Mouse (Mus musculus) megakaryocyte progenitor cell, adult 5-6 weeks (primary cell): ENCODE measurements around the gene Usp32. TPM values are rescaled to one million over a fixed set of nuclear protein-coding genes. Genes with fewer than 3 reads are reported as not detected.

Experiments
- ATAC-seq: replicated peaks from 2 replicates; pipeline ENCODE4 v1.8.0; 2016; ENCODE audit warnings: mild to moderate bottlenecking, moderate TSS enrichment, inconsistent platforms; ENCODE audit not compliant: poor library complexity
- total RNA-seq, 2 experiments: library from RNA; stranded (forward) in 1 of 2; stranded (reverse) in 1 of 2; fragments of 157-497, 149-512 nt in 1 of 2; fragments of 200-1000 nt in 1 of 2; gene quantifications; 2 replicates each; pipeline versions ENCODE4 v1.2.3 to v1.2.4; 2015 to 2017

Usp32 gene
- total RNA-seq, 2 experiments from 2014 or later, result 11.1 to 12.6 TPM

DNA sequence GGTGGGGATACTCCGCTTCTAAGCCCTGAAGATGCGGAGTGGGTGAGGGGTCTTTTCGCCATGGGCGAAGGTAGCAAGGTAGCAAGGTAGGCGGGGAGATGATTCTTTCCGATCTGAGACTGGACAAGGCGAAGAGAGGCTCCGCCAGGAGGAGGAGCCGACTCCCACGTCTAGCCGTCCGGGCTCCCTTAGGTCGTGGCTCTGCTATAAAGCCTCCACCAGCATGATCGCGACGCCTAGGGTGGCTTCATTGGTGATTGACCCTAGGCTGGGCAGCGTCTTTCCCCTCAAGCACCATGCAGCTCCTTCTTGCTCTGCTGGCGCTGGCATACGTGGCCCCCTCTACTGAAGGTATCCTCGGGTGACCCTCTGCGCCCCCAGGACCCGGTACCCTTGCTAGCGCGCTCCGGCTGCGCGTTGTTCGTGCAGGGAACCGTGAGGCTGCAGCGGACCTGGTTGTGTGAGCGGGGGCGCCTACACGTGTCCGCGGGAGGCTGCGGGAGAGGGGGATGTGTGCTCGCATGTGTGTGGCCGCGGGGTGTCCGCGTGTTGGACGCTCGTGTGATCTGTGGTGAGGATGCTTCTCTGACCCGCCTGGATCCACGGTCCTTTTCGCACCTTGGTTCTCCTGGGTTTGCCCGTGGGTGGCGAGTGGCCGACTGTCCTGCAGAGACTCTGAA, 182.2 kb downstream of the Usp32 start, which contains the start of gene Car4:
Gene Car4 (plus strand): TSS at position 196 of the 680 bp plus-strand sequence.
- ATAC-seq, result 0 out of 2 replicates have a peak, but pooled peaks have one; percentile 14

DNA sequence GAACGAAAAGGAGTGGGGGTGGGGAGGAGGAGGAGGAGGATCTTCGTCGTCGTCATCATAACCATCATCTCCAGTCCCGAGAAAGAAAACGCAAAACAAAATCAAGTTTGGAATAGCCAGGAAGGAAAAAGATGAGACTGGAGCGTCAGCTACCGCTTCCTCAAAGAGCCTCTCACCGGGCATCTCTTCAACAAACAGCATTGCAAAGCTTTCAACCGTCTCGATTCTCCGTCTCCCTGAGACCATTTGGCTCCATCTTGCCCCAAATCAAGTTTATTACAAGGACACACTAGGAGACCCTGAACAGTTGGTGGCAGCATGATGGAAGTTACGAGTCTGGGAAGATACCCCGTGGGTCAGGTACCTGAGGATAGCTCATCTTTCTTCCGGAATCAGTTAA, 182.8 kb downstream of the Usp32 start:
- ATAC-seq, result no peak

DNA sequence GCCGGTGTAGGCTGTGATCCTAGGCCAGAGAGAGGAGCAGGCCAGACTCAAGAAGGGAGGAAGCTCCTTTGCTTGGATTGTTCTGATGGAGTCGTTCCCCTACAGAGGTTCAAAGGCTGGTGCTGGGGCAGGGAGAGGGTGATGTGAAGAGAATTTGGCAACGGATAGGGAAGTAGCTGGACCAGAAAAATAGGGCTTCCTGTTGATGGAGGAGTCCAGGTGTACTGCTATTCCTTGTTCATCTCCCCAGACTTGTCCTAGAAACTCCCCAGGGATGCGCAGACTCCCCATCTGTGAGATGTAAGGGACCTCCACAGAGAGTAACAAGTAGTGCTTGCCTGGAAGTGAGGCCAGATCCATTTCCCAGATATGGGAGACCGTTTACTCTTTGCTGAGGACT, 183.6 kb downstream of the Usp32 start:
- ATAC-seq, result no peak

DNA sequence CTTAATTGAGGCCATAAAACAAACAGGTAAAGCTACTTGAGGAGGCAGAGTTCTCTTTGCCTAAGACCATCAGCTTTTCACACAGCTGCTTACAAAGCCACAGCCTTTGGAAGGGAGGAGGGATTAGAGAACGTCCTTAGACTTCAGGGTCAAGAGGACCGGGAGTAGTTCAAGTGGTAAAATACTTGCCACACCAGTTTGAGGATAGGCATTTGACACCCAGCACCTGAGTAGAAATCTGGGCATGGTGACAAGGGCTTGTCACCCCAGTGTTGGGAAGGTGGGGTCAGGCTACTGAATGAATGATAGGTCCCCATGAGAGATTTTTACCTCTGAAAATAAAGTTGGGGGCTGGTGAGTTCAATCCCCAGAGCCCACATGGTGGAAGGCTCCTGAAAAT, 187.3 kb downstream of the Usp32 start:
- ATAC-seq, result no peak

DNA sequence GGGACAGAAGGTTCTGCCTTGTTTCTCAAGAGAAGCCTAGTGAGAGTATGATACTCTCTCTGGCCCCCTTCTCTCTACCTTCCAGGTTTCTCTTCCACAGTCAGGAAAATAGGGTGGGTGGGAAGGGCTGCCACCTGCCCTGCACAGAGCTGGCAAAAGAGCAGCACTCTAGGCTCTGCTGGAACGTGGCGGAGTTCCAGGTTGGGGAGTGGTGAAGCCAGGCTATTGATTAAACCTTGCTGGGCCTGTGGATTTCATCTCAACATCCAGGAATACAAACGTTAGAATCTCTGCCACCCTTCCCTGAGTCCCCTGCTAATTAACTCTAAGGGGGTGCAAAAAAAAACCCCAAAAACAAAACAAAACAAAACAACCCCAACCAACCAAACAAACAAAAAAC, 191.4 kb downstream of the Usp32 start:
- no peak for ATAC-seq

DNA sequence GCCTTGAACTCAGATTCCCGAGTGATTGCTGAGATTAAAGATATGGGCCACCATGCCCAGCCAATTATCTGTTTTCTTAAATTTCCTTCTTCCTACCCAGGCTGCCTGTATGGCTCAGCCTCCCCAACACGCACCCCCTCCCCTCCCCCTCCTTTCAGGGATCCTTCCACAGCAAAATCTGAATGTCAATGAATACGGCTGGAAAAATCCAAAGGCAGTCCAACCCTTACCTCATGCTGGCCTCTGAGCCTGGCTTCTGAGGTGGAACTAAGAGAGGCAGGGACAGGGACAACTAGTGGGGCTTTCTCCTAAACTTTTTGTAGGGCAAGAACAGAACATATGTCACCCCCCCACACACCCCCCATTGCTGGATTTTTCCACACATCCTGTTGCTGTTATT, 191.8 kb downstream of the Usp32 start:
- no peak for ATAC-seq

DNA sequence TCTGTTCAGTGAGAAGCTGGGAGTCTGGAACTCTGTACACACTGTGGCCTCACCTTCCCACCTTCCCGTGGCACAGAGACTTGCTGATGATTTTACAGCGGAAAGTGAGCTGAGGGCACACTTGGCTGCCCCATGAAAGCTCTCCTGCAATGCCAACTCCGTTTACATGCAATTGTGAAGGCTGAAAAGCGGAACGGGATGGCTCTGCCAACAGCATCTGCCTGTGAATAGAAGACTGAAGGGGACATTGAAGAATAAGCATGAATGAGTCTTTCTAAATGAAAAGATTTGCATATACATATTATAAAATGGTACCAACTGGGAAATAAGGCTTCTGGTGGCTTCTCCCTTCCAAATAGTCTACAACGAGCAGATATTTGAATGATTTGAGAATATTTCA, 192.8 kb downstream of the Usp32 start:
- ATAC-seq, result no peak

DNA sequence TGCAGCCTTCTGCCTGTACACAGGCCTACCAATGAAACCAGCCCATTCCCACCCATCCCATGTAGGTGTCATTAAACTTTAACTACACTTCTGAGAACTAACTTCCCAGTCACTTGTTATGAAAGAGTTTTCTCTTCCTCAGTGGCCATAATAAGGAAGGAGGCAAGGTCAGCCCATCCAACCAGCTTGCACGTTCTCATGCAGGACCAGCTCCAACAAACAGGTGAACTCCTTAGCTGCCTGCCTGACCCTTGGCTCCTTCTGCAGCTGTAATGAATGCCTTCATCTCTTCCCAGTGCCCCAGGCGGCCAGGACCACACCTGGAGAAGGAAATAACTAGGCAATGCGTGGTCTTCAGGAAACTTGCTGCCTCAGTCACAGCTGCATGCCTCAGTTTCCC, 194.1 kb downstream of the Usp32 start:
- no peak for ATAC-seq

DNA sequence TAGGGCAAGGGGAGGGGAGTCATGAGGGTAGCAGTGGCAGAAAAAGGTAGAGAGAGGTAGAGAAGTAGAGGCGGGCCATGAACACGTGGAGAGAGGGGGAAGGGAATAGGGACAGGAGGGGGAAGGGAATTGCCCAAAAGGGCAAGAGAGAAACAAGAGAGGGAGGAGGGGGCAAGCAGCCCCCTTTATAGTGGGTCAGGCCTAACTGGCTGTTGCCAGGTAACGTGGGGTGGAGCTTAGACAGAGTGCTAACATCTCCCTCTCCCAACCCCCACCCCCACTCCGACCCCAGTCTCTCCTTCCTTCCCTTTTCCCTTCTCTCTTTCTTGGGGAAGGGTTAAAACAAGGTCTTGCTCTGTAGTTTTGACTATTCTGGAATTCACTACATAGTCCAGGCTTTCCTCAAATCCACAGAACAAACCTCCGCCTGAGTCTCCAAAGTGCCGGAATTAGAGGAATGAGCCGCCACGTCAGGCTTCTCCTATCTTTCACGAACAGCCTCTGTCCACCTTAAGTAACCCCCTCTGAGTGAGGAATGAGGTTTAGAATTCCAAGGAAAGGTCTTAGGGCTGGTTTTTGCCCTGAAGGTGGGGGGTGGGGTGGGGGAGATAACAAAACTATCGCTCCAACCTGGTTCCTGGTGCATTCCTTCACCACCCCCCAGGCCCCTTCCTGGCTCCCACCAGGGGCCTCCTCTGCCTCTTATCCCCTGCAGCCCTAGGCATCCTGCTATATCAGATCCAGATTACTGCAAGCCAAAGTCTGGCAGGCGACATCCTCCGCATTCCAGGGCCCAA, 195.1 kb downstream of the Usp32 start:
- no peak for ATAC-seq

DNA sequence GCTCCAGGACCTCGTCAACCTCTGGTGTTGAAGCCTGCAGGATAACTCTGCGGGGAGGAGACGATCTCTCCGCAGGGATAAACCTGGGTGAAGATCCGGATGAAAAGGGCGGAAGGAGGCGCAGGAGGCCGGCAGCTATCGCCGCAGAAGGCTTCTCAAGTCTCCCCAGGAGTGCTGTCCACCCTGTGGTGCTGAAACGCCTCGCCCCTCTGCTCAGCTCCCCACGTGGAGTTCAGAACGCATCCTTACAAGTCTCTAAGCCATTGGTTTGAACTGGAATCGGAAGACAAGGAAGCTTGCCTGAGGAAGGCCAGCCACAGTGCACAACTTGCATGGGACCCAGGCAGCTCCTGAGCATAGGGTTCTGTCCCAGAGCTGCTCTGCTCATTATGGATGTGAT, 196.0 kb downstream of the Usp32 start:
- peak; percentile 95 for ATAC-seq

DNA sequence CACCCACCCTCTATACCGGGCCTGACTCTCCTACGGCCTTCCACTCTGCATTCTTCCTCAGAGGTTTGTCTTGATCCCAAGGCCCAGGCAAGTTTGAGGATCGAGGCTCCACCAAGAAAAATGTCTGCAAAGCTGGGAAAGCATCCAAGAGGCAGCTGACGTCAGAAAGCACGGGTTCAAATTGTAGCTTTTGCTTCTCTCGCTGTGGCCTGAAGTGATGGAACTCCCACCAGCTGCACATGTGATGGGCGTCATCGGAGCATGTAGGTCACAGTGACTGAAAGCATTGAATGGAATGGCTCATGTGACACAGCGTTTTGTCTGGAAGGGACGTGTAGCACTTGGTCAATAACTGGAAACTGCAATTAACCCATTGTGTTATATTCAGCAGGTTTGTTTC, 199.8 kb downstream of the Usp32 start:
- ATAC-seq, result no peak

DNA sequence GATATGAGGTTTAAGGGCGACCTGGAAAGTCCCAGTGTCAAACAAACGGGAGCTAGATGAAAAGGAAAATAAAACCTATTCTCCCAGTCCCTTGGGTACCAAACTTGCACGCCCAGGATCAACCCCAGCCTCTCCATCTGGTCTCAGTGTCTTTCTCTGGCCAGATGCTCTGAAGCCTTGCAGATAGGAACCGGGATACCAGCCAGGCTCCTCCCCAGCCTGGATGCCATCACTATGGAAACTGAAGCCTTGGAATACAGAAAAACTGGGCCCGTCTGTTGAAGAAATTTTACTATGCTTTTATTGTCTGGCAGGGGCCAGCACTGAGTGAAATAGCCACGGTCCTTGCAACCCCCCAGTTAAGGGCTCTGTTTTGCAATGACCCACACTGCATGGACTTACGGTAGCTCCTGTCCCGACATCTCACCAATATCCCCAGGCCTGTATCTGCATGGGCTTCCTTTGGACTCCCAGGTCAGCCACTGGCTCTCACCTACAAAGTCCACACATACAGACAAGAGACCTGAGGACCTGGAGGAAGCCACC, 200.4 kb downstream of the Usp32 start:
- ATAC-seq, result no peak

Other genes starting within 250 kb of the Usp32 start
- 43.9 and 48.9 TPM in 2 replicates for gene Znhit3, start 223.8 kb downstream of the Usp32 start, total RNA-seq (2015)
- gene Znhit3, start 223.8 kb downstream of the Usp32 start, total RNA-seq (2017), result 27.1 and 32.3 TPM in 2 replicates
- gene Car4, start 182.4 kb downstream of the Usp32 start, total RNA-seq (2015), result not detected in 2 replicates
- gene Car4, start 182.4 kb downstream of the Usp32 start, total RNA-seq (2017), result not detected in 2 replicates
- not detected in 2 replicates for gene 1700125H20Rik, start 30.2 kb upstream of the Usp32 start, total RNA-seq (2015)
- gene 1700125H20Rik, start 30.2 kb upstream of the Usp32 start, total RNA-seq (2017), result not detected in 2 replicates
- gene Appbp2, start 95.0 kb upstream of the Usp32 start, total RNA-seq (2015), result 33.2 and 34.1 TPM in 2 replicates
- gene Appbp2, start 95.0 kb upstream of the Usp32 start, total RNA-seq (2017), result 21.3 and 26.2 TPM in 2 replicates
- gene Ppm1d, start 171.1 kb upstream of the Usp32 start, total RNA-seq (2015), result 27.7 and 31.8 TPM in 2 replicates
- 12.4 and 13.4 TPM in 2 replicates for gene Ppm1d, start 171.1 kb upstream of the Usp32 start, total RNA-seq (2017)
- gene Bcas3, start 213.0 kb upstream of the Usp32 start, total RNA-seq (2015), result 14.6 and 22.1 TPM in 2 replicates
- 14.3 and 19.8 TPM in 2 replicates for gene Bcas3, start 213.0 kb upstream of the Usp32 start, total RNA-seq (2017)